Mouse (Mus musculus) erythroblast, embryonic 14.5 days (primary cell): ENCODE measurements around the gene Ppara.

Source experiments
- GATA1 ChIP-seq: IDR thresholded peaks from 2 replicates; pipeline ENCODE4 v1.6.1; 2012; ENCODE audit warnings: low read length, inconsistent platforms, mixed read lengths
- TAL1 ChIP-seq: IDR thresholded peaks from 3 replicates; pipeline ENCODE4 v1.6.1; 2012; ENCODE audit warnings: low read length, inconsistent platforms, mixed read lengths

DNA sequence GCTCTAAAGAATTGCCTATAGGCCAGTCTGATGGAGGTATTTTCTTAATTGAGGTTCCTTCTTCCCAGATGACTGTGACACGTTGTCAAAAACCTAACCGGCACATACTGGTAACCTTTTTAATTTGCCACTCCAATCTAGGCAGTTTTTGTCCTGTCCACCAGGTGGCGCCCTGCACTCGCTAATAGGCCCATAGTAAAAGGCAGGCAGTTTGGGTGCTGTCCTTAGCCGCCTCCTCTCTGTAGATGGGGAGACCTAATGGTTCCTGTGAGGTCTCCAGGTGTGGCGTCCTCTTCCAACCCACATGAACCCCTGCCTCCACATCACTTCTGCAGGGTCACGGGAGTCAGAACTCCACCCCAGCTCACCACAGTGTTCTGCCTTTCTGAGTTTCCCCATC is 18.7 kb upstream of the Ppara start:
- TF ChIP-seq TAL1 (no peak), GATA1 (no peak)
